Mouse (Mus musculus): Measurements from ENCODE around the gene Rpl34.

DNA sequence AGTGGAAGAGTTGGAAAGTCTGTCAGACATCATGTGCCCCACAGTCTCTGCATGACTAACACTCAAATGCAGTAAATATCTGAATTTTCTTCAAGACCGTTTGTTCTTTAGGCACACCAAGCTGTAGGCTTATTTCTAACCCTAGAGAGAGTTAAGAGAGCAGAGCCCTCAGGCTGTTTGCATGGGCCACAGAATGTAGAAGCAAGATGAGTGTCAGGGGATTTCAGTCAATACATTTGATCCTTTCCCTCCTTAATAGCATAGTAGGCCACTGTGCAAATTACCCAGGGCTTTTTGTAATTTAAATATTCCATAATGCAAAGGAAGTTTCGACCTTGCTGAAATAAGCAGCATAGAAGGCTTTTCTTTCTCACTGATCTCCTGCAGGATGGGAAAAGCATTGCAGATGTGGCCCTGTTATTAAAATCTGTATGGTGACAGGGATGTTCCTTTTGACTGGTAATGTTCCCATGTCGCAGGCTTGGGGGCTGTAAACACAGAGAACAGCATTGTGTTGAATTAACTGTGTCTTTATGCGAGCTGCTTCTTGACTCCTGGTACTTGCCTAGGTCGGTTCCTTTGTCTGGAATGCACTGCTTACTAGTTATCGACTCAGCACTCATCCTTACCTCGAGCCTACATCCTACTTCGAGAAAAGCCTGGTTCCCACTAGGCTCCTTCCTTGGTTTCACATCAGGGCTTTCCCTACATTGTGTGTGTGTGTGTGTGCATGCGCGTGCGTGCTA lies 7.3 kb downstream of the Rpl34 start:
- TF ChIP-seq EP300 (IDR thresholded peaks at IDR 0.05; ENCODE audit: low read depth) (no peak), CTCF (IDR thresholded peaks at IDR 0.05; ENCODE audit: low read depth) (no peak)

All from heart, postnatal 0 days (tissue).